Mouse (Mus musculus) lung, postnatal 10 days (tissue): Measurements from ENCODE around the gene Srrm2.

Experiments
- DNase-seq: peaks from one replicate; pipeline ENCODE4 v3.0.0; 2021

The Srrm2 gene

GRCm38 (mm10) chr17:23862926-23863325, 72.6 kb downstream of the Srrm2 start:
- no peak for DNase-seq

GRCm38 (mm10) chr17:23867756-23868155, 77.4 kb downstream of the Srrm2 start, which contains the start of gene Prss21:
Prss21 (plus strand) TSS chr17:23868056.
- DNase-seq: no peak

DNA sequence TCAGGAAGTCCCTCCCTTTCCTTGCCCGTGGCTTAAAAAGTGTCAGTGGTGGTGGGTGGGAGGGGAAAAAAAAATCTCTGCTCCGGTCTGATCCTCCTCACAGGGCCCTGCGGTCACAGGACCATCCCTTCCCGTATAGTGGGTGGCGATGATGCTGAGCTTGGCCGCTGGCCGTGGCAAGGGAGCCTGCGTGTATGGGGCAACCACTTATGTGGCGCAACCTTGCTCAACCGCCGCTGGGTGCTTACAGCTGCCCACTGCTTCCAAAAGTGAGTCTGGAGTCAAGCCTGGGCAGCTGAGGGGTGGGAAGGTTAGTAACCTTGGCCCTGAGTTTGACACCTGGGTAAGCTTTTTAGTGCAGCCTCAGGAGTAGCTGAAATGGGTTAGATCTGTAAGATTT, 78.2 kb downstream of the Srrm2 start:
- DNase-seq: no peak
